Mouse (Mus musculus) kidney, embryonic 15.5 days (tissue): ENCODE results near the gene Rarb. TPM values are rescaled to one million over a fixed set of nuclear protein-coding genes. Genes with fewer than 3 reads are reported as not detected.

Experiments
- ATAC-seq: fragments of 200-750 bp; cut with Nextera tagmentation; replicated peaks from 2 replicates; pipeline ENCODE4 v1.8.0; 2017; ENCODE audit warnings: moderate TSS enrichment; ENCODE audit not compliant: low FRiP score
- H3K27ac ChIP-seq: fragments of 300-500 bp; sonication (generic); 2 replicates; pipeline ENCODE4 v1.5.1; 2015; ENCODE audit warnings: mild to moderate bottlenecking, inconsistent platforms
- H3K27me3 ChIP-seq: fragments of 300-500 bp; sonication (generic); 2 replicates; pipeline ENCODE4 v1.6.1; 2015; ENCODE audit warnings: inconsistent platforms
- H3K36me3 ChIP-seq: fragments of 300-500 bp; sonication (generic); 2 replicates; pipeline ENCODE4 v1.6.1; 2015; ENCODE audit warnings: inconsistent platforms
- H3K4me1 ChIP-seq: fragments of 300-500 bp; sonication (generic); 2 replicates; pipeline ENCODE4 v1.6.1; 2015; ENCODE audit warnings: inconsistent platforms
- H3K4me2 ChIP-seq: fragments of 300-500 bp; sonication (generic); 2 replicates; pipeline ENCODE4 v1.6.1; 2015; ENCODE audit warnings: moderate library complexity, mild to moderate bottlenecking, inconsistent platforms
- H3K4me3 ChIP-seq: fragments of 300-500 bp; sonication (generic); replicated peaks from 2 replicates; pipeline ENCODE4 v1.5.1; 2015; ENCODE audit warnings: mild to moderate bottlenecking, inconsistent platforms
- H3K9ac ChIP-seq: fragments of 300-500 bp; sonication (generic); 2 replicates; pipeline ENCODE4 v1.6.1; 2015; ENCODE audit warnings: mild to moderate bottlenecking, inconsistent platforms
- H3K9me3 ChIP-seq: fragments of 300-500 bp; sonication (generic); replicated peaks from 2 replicates; pipeline ENCODE4 v1.6.1; 2016; ENCODE audit warnings: inconsistent platforms
- WGBS: fragments of 180-500 bp; shearing (Covaris S2); methylation state at CpG from one replicate; pipeline ENCODE4 v1.1.7; 2015; ENCODE audit warnings: mixed read lengths; 5-methylcytosine and 5-hydroxymethylcytosine counted together
- polyA plus RNA-seq: library from polyadenylated mRNA; unstranded; fragments of >200 nt; fragmentation: Nextera tagmentation; extraction: Ambion mirVana; gene quantifications from 2 replicates; pipeline ENCODE4 v1.2.1, GENCODE M21; 2015

Rarb gene
- 29.5 and 33.6 TPM in 2 replicates for polyA plus RNA-seq

DNA sequence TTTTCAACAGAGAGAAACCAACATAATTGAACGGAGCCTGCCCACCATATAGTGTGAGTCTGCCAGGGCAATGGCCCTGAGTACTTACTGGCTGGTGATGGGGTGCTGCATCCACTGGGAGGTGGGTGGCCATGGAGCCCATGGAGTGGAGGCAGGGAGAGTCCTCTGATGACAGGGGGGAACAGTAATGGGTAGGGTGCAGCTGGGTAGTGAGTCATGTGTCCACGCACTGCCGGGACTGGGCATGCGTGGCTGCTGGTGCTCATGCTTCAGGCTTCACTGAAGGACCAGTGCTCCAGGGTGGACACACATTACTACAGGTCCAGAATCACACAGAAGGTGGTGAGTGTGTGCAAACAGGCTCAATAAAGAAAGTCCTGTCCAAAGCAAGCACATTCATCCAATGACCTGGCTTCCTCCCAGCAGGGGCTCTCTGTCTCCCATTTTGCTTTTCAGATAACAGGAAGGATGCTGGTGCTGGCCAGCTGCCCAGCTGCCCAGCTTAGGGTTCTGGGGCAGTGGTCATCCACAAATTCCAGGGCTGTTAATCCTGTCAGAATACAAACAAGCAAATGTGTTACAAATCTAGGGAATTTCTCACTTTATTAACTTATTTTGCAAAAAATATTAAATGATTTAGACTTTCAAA lies at the start of gene Rarb:
TSS of gene Rarb (minus strand) at position 555 of the 649 bp plus-strand sequence.
- no peak within 1 kb of the TSS for H3K27ac ChIP-seq
- no peaks in the 10 kb centered on the region for H3K4me1 ChIP-seq
- ATAC-seq, result no peak
- WGBS, result 90% methylated on average over 4 of the region's 4 CpGs
- H3K27me3 ChIP-seq, result no peaks in the 10 kb centered on the region
- H3K4me2 ChIP-seq, result no peak within 1 kb of the TSS
- no peaks in the 10 kb centered on the region for H3K36me3 ChIP-seq
- no peak within 1 kb of the TSS for H3K4me3 ChIP-seq
- no peak within 1 kb of the TSS for H3K9ac ChIP-seq
- no peaks in the 10 kb centered on the region for H3K9me3 ChIP-seq

DNA sequence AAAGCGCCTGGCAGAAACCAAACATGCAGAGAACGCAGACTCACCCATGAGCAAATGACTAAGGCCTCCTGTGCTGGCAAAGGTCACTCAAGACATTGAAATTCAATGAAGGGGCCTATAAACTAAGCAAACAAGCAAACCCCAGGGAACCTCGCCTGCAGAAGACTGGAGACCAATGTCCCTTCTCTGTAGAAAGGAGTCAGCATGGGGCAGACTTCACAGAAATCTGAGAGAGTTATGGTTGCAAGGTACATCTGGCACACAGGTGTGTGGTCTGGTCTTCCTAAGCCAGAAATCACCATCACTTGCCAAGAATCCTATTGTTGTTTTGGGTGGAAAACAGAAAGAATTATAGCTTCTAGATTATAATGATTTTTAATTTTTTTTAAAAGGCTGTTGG lies 23.1 kb upstream of the Rarb start:
- no peaks in the 10 kb centered on the region for H3K36me3 ChIP-seq
- no peak overlapping the region for H3K4me3 ChIP-seq
- H3K4me2 ChIP-seq, result no peak overlapping the region
- no peaks in the 10 kb centered on the region for H3K27me3 ChIP-seq
- ATAC-seq, result no peak
- 33% methylated on average over 3 of the region's 3 CpGs for WGBS
- no peak overlapping the region for H3K27ac ChIP-seq
- no peaks in the 10 kb centered on the region for H3K9me3 ChIP-seq
- no peaks in the 10 kb centered on the region for H3K4me1 ChIP-seq
- no peak overlapping the region for H3K9ac ChIP-seq

DNA sequence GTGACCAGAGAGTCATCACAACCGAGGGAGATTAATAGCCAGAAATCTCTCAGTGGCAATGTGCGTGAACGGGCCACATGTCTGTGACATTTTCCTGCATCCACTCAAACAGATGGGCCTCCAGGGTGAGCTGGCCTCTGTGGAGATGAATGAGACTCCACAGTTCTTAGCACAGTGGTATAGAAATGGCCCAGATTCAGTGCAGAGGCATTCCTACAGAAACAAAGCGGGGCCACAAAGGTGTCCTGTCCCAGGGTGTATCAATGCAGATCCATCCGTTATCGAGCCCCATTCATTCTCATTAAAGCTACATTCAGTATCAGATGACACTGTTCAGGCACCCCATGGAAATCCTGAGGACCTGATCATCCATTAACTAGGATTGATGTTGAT lies 22.6 kb upstream of the Rarb start:
- H3K27me3 ChIP-seq, result no peaks in the 10 kb centered on the region
- no peak for ATAC-seq
- no peak overlapping the region for H3K4me2 ChIP-seq
- no peaks in the 10 kb centered on the region for H3K9me3 ChIP-seq
- no peak overlapping the region for H3K9ac ChIP-seq
- H3K36me3 ChIP-seq, result no peaks in the 10 kb centered on the region
- H3K4me1 ChIP-seq, result no peaks in the 10 kb centered on the region
- 61% methylated on average over 6 of the region's 6 CpGs for WGBS
- no peak overlapping the region for H3K27ac ChIP-seq
- H3K4me3 ChIP-seq, result no peak overlapping the region

DNA sequence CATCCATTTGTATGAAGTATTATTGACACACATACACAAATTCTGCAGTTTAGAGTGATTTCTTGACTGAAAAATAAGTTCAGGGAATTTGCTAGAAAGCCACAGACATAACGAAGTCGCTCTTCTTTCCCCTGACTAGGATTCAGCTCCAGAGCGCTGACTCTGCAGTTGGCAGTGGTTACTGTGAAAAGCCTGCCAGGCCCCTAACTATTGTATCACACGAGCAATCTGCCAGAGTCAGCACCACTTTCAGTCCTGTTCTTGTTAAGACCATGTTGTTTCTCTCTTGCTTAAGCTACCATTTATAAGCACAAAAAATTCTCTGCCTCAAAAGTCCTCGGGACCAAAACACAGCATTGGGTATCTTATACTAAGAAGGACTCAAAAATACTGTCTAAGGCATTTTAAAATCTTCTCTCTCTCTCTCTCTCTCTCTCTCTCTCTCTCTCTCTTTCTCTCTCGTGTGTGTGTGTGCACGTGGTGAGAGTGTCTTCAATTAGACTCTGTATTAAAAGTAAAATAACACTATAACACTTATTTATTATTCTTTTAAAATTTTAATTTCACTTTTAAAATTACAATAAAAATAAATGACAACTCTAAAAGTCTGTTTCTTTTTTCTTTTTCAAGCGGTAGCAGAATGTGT lies 22.1 kb upstream of the Rarb start:
- Histone ChIP-seq H3K4me2 (no peak overlapping the region), H3K9me3 (no peaks in the 10 kb centered on the region), H3K27me3 (no peaks in the 10 kb centered on the region), H3K4me1 (no peaks in the 10 kb centered on the region), H3K9ac (no peak overlapping the region), H3K36me3 (no peaks in the 10 kb centered on the region), H3K4me3 (no peak overlapping the region), H3K27ac (no peak overlapping the region)
- WGBS, result 70% methylated on average over 8 of the region's 8 CpGs
- no peak for ATAC-seq

DNA sequence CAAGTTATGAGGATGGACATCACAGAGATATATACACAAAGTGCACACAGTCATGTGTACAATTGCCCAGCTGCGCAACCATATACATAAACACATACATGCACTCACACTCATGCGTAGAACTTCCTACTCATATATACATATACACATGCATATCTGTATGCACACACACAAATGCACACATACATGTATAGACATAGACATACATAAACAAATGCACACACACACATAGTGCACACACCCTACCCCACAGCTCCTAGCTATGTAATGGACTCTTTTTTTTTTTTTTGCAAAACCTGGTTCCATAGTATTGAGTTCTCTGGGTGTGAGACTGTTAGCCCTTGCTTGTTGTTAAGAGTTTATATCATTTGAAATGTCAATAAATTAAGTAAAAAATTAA lies 21.2 kb upstream of the Rarb start:
- Histone ChIP-seq H3K27me3 (no peaks in the 10 kb centered on the region), H3K4me3 (no peak overlapping the region), H3K9me3 (no peaks in the 10 kb centered on the region), H3K4me2 (no peak overlapping the region), H3K27ac (no peak overlapping the region), H3K4me1 (no peaks in the 10 kb centered on the region), H3K36me3 (no peaks in the 10 kb centered on the region), H3K9ac (no peak overlapping the region)
- ATAC-seq, result no peak
- 99% methylated on average over 2 of the region's 2 CpGs for WGBS

DNA sequence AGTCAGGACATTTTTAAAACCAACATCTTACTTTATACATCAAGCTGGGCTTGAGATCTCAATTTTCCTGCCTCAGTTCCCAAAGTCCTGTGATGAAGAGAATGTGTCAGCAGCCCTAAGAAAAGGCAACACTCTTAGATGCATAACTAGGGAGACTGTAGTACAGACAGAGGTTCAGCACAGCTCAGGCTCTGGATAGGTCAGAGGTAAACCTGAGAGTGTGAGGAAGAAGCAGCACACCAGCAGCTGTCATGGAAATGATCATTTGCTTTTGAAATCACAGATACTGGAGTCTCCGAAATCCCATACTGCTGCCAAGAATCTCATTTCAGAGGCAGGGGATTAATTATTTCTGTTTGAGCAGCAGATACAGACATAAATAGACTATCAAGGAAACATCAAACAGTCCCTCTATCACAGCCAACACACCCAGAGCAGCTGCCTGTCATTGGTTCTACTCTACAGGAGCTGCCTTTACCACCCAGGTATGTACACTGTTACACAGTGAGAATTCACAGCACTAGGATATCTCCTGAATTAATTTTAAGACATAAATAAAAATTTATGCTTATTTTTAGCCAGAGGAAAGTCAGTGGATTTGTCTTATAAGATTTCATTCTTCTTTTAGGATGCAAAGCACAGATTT lies 3.7 kb downstream of the Rarb start:
- Histone ChIP-seq H3K4me3 (no peak overlapping the region), H3K4me1 (no peaks in the 10 kb centered on the region), H3K9ac (no peak overlapping the region), H3K4me2 (no peak overlapping the region), H3K27me3 (no peaks in the 10 kb centered on the region), H3K9me3 (no peaks in the 10 kb centered on the region), H3K36me3 (no peaks in the 10 kb centered on the region), H3K27ac (no peak overlapping the region)
- no peak for ATAC-seq
- WGBS, result 59% methylated on average over 1 of the region's 1 CpGs

DNA sequence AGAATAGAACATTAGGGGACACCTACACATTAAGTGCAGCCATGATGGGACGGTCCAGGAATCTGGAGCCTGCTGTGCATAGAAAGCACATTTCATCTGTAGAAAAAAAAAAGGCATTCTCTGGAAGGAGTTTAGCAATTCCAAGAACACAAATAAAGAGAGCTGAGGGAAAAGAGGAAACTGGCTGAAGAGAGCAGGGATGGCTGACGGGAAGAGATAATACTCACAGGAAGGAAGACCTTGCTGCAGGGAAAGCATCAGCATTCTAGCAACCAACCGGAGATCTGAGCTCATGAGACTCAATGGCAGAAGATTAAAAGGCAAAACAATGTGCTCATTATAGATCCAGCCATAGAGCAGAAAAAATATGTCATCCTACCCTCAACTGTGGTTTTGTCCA lies 12.8 kb downstream of the Rarb start:
- 73% methylated on average over 3 of the region's 3 CpGs for WGBS

DNA sequence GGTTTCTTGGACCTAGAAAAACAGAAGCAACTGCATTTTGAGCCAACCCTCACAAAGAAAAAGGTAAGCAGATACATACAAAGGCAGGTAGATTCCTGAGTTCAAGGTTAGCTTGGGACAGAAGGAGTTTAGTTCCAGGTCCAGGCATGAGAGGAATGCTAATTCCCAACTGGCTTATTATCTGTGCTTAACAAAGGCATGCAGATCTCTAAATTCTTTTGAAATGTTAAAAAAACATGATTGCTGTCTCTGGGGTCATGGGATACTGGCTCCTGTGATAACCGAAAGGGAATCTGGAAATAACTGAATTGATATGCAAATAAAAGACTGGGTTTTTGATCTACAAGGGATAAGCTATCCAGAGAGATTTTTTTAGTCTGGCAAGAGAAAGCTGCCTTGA lies 28.8 kb downstream of the Rarb start:
- Histone ChIP-seq H3K4me2 (no peak overlapping the region), H3K9me3 (no peaks in the 10 kb centered on the region), H3K36me3 (no peaks in the 10 kb centered on the region), H3K4me3 (no peak overlapping the region), H3K4me1 (no peaks in the 10 kb centered on the region), H3K27me3 (no peaks in the 10 kb centered on the region), H3K27ac (no peak overlapping the region), H3K9ac (no peak overlapping the region)
- whole genome bisulfite sequencing, result 83% methylated on average over 1 of the region's 1 CpGs
- no peak for ATAC-seq

More for the DNA sequence above, 12.8 kb downstream of the Rarb start:
- Histone ChIP-seq H3K27me3 (no peaks in the 10 kb centered on the region), H3K4me1 (no peaks in the 10 kb centered on the region), H3K9me3 (no peaks in the 10 kb centered on the region), H3K4me3 (no peak overlapping the region), H3K4me2 (no peak overlapping the region), H3K9ac (no peak overlapping the region), H3K36me3 (no peaks in the 10 kb centered on the region), H3K27ac (no peak overlapping the region)
- no peak for ATAC-seq

DNA sequence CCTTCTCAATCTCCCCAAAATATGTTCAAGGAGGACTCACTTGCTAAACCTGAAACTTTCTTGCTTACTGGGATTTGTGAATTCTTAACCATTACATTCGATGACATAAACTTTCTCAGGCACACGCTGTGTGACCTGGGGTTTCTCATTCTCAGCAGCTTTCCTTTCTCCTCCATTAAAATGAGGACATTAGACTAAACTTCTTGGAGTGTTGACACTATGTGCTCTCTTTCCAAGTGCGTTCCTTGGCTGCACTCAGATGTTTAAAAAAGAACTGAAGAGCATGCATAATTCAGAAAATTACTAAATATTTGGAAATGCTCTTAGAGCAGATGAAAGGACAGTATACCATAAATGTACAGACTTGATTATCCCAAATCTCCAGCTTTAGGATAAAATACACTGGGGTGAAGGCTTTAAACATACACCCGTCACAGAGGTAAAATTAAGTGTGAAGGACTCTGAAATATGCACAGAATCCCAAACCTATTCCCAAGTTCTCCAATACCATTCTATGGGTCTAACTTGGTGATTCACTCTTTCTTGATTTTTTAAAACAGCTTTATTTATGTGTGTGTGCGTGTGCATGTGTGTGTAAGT lies 36.9 kb downstream of the Rarb start:
- H3K9ac ChIP-seq, result no peak overlapping the region
- ATAC-seq, result no peak
- H3K4me3 ChIP-seq, result no peak overlapping the region
- no peaks in the 10 kb centered on the region for H3K27me3 ChIP-seq
- no peaks in the 10 kb centered on the region for H3K36me3 ChIP-seq
- no peaks in the 10 kb centered on the region for H3K4me1 ChIP-seq
- no peaks in the 10 kb centered on the region for H3K9me3 ChIP-seq
- H3K27ac ChIP-seq, result no peak overlapping the region
- 87% methylated on average over 5 of the region's 5 CpGs for WGBS
- no peak overlapping the region for H3K4me2 ChIP-seq

DNA sequence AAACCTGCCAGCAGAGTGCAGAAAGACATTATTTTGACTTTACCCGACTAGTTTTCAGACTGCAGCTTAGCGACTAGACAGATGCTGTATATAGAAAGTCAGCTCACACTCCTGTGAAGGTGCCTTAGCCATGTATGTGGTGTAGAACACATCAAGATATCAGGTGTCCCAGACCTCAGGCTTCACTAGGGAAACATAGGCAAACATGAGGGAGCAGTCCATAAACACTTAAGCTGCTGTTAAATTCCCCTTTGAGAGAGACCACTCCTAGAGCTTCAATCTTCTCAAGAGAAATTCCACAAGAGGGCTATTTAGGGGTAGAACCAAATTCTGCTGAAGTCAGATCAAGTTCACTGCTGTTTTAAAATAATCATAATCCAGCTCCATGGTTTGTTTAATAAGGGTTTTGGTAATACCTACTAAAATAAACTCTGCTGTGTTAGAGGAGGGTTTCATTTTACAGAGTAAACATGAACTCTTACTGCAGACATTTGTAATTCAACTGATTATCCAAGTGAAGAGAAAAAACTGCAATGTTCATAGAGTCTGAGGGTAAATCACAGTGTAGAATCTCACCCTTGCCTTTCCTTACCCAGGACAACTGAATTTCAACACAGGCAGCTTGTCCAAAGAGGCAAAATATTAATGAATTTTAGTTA lies 42.1 kb downstream of the Rarb start:
- no peak overlapping the region for H3K27ac ChIP-seq
- no peaks in the 10 kb centered on the region for H3K36me3 ChIP-seq
- 0 out of 2 replicates have a peak, but pooled peaks cover 4% of the 10 kb centered on the region for H3K4me1 ChIP-seq
- 57% methylated on average over 2 of the region's 2 CpGs for WGBS
- peak; percentile 58; the same call in 1 of the 2 replicates for ATAC-seq
- H3K9ac ChIP-seq, result no peak overlapping the region
- no peak overlapping the region for H3K4me3 ChIP-seq
- H3K4me2 ChIP-seq, result no peak overlapping the region
- no peaks in the 10 kb centered on the region for H3K27me3 ChIP-seq
- H3K9me3 ChIP-seq, result no peaks in the 10 kb centered on the region

DNA sequence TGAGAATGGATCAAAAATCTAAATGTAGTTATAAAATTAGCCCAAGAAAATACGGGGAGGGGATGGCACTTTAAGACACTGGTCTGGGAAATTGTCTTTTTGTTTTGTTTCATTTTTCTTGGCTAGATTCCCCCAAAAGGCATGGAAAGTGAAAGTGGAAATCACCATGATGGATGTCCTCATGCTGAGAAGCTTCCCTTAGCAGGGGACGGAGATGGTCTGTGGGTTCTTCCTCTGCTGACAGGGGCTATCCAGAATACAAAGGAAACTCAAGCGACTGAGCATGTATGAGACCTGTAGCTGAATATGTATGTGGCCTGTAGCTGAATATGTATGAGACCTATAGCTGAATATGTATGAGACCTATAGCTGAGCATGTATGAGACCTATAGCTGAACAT lies 46.0 kb downstream of the Rarb start:
- Histone ChIP-seq H3K9ac (no peak overlapping the region), H3K36me3 (no peaks in the 10 kb centered on the region), H3K27ac (no peak overlapping the region), H3K4me2 (no peak overlapping the region), H3K4me3 (no peak overlapping the region), H3K27me3 (no peaks in the 10 kb centered on the region), H3K4me1 (0 out of 2 replicates have a peak, but pooled peaks cover 4% of the 10 kb centered on the region), H3K9me3 (no peaks in the 10 kb centered on the region)
- WGBS, result 64% methylated on average over 3 of the region's 3 CpGs
- no peak for ATAC-seq

DNA sequence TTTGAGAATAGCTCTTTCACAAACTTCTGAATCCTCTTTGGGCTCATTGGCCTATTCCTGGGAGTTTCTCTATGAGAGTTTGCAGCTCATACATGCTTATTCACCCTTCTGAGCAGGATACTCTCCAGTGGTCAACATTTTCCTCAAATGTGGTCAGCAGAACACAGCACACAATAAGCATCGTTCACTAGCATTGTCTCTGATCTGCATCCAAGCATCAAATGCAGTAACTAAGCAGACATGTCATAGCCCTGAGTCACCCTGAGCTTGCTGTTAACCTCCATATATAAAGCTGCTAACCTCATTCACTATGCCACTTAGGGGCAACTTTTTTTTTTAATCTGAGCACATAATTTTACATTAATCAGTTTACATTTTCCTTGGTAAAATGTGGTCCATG lies 53.1 kb downstream of the Rarb start:
- Histone ChIP-seq H3K9me3 (no peaks in the 10 kb centered on the region), H3K4me3 (no peak overlapping the region), H3K36me3 (no peaks in the 10 kb centered on the region), H3K4me1 (0 out of 2 replicates have a peak, but pooled peaks cover 3% of the 10 kb centered on the region), H3K27me3 (no peaks in the 10 kb centered on the region), H3K4me2 (no peak overlapping the region), H3K9ac (no peak overlapping the region), H3K27ac (peak overlapping the region; percentile 73)
- ATAC-seq, result 0 out of 2 replicates have a peak, but pooled peaks have one; percentile 18
- WGBS, result 59% methylated on average over 1 of the region's 1 CpGs
